Mouse (Mus musculus): ENCODE data around the gene Gm44973. TPM values are rescaled to one million over a fixed set of nuclear protein-coding genes. Genes with fewer than 3 reads are reported as not detected.

Gm44973 gene
- total RNA-seq (2023) = not detected

DNA sequence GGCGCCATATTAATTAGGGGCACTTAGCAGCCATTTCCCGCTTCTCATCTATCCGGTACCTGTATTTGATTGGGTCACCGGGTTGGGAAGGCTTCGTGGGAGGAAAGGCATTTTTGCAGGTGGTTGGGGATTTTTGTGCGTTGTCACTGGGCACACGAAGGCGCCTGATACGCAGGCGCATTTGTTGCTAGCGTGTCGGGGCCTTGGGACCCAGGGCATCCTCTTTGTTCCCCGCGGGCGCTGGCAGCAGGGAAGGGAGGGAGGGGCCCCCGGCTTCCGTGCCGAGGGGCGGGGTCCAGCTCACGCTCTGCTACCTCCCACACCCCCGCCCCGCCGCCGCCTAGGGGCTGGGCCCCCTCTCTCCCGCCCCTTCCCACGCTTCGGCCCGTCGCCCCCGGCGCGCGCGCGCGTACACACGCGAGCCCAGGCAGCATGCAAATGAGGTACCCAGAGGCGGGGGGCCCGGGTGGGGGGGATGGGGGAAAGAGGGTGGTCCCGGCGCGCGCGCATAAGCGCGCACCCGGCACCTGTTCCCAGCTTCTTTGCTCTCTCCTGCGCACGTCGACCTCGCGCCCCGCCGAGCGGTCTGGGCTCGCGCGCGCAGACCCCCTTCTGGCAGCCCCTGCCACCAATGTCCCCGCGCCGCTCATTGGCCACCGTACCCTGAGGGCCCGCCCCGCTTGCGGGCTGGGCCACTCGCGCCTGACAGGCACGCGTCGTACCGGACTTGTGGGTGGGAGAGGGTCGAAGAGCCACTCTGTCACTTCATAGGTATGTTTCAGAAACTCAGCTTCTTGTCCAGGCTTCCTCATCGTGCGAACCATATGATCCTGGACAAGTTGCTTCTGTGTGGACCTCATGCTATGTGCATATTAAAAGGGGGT lies at the start of gene Gm44973:
Gm44973 (plus strand) TSS at position 379 of the 884 bp plus-strand sequence.

DNA sequence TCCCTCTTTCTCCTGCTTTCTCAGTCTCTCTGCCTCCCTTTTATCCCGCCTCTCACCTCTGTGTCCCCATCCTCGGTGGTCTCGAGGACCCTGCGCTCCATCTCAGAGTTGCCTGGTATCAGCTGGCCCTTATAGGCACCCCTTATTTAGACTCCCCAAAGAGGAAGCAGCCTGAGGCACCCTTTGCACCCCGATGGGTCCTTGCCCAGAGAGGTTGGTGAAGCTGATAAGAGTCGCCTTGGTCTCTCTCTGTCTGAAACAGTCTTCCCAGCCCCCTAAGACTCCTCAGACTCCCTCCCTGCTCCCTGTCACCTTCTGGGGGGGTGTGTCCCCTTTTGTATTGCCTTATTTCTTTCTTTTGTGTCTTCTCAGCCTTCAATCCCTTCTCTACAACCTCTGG lies 44.2 kb upstream of the Gm44973 start, which contains the start of gene Sbk3:
Sbk3 (minus strand) TSS at position 101 of the 400 bp plus-strand sequence.

DNA sequence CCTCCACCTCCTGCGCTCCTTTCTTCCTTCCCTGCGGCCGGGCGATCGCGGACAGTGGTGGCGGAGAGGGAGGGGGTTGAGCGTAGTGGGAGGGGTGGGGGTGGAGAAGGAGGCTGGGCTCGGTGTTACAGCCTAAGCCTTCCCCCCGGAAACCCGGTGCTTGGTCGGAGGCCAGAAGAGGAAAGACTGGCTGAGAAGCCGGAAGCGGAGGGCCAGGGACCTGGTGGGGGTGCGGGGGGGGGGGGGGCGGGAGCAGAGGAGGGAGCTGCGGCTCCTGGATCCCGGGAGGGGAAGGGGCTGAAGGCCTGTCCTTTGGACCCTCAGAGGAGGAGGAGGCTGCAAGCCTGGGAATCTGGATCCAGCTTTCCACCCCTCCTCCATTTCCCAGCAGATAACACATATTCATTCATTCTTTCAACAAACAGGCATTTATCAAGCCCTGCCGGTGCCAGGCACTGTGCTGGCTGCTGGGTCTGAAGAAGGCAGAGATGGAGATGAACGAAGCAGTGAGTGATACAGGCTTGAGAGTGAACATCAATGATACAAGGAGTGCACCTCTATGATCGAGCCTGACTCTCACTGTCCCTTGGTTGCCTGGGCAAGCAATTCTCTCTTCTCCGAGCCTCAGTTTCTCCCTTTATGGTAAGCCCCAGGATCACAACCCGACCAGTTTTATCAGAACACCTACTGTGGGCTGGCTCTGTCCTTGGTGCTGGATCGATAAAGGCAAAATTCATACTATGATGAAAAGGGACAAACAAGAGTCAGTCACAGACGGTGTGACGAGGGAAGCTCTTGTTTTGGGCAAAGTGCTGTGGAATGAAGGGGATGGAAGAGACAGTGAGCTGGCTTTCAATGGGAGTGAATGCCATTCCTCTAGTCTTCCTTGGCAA lies 19.0 kb upstream of the Gm44973 start, which contains the start of gene Zfp579:
Zfp579 (minus strand) TSS at position 156 of the 893 bp plus-strand sequence.

DNA sequence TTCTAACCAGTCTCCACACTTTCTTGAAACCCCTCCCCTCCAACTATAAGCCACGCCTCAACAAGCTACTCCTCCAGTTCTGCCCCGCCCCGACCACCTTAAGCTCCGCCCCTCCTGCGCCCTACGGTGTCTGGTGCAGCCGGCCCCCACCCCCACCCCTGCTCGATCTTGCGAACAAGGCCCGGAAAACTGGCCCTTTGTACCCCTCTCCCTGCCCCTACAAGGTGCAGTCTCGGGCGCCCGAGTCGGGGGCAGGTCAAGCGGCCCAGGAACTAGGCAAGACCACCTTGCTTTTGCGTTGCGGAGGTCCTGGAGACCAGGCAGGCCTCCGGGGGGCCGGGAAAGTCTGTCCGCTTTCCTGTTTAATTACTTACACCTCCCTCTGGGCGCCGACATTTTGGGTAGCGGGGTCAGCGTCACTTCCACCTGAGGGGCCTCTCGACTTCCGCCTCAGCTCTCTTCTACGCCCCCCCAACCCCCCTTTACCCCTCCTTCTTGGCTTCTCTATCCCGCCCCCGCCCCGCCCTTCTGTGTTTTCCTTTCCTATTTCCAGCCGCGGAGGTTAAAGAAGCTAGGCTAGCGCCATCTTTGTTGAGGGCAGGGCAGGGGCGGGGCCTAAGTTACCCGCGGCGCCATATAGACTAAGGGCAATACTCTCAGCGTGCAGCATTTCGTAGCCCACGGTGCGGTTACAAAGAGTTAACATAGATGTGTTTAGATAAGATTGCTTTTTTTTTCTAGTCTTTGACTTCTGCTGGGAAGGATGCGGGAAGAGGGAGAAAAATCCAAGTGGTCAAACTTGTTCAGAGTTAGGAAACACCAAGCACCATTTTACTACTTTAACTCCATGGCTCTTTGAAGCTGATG lies 812 bp upstream of the Gm44973 start, which contains the start of the genes Zfp524 and Fiz1:
Zfp524 (plus strand) TSS at position 165 of the 867 bp plus-strand sequence.
Fiz1 (minus strand) TSS at position 447 of the 867 bp plus-strand sequence.

DNA sequence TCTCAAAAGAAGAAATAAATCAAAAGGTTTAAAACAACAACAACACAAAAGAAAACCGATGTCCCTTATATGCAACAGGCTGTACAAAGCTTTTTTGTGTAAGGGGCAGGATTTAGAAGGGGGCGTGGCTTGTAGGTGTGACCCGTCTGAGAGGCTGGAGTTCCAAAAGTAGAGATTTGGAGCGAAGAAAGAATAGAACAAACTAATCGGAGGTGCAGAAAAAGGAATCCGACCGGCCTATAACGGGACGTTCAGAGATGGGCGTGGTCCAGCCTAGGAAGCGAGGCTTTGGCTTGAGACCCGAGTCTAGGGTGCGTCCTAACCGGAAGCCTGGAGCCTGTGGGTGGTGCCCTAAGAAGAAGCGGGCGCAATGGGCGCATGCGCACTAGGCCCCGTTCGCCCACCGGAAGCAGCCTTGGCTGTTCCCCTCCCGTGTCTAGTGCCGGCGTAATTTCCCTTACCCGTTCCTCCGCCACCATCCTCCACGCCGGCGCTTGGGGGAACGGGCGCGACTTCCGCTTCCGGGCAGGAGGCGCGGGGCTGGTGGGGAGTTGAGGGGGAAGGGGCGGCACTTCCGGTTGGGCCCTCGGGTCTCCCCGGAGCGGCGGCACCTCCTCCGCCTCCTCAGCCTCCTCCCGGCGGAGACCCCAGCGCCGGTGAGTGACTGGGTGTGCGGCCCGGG lies 4.8 kb downstream of the Gm44973 start, which contains the start of the genes Zfp865 and Ccdc106:
Zfp865 (plus strand) TSS at position 377 of the 682 bp plus-strand sequence.
Ccdc106 (plus strand) TSS at position 554 of the 682 bp plus-strand sequence.

DNA sequence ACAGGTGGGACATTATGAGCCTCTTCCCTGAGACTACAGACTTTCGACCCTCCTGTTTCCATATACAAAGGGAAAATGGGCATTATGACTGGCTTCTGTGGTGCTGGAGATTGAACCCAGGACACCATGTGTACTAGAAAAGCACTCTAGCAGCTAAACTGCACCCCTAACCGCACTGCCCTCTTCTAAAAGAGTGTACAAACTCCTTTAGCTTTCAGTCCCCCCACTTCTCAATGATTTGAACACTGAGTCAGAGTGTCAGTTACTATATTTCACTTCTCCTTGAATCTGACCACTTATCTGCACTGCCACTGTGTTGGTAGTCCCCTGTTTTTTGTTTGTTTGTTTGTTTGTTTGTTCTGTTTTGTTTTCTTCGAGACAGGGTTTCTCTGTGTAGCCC lies 18.5 kb downstream of the Gm44973 start, which contains the start of gene 4632433K11Rik:
4632433K11Rik (plus strand) TSS at position 301 of the 400 bp plus-strand sequence.

DNA sequence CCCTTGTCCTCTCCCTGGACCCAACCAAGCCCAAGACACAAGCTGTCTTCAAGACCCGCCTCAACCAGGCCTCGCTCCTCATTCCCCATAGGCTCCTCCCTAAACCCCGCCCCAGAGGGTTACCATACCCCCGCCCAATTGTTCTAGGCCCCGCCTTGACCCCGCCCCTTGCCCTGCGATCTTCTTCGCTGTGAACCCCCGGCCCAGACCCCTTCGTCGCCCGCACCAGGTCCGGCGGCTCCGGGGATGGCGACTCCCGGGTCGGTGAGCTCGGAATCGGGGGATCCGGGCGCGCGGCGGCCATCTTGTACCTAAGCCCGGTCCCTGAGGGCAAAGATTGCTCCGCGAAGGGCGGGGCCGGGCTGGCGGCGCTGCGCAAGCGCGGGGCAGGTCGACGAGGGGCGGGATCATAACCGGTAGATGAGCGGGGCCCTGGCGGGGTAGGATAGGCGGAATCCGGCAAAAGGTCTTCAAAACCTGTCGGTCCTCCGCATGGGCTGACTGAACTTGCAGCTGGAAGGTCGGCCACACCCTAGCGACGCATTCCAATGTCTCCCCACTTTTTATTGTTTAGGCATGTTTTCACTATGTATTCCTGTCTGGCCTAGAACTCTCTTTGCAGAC lies 22.9 kb downstream of the Gm44973 start, which contains the start of gene Zfp784:
Zfp784 (minus strand) TSS at position 338 of the 624 bp plus-strand sequence.

DNA sequence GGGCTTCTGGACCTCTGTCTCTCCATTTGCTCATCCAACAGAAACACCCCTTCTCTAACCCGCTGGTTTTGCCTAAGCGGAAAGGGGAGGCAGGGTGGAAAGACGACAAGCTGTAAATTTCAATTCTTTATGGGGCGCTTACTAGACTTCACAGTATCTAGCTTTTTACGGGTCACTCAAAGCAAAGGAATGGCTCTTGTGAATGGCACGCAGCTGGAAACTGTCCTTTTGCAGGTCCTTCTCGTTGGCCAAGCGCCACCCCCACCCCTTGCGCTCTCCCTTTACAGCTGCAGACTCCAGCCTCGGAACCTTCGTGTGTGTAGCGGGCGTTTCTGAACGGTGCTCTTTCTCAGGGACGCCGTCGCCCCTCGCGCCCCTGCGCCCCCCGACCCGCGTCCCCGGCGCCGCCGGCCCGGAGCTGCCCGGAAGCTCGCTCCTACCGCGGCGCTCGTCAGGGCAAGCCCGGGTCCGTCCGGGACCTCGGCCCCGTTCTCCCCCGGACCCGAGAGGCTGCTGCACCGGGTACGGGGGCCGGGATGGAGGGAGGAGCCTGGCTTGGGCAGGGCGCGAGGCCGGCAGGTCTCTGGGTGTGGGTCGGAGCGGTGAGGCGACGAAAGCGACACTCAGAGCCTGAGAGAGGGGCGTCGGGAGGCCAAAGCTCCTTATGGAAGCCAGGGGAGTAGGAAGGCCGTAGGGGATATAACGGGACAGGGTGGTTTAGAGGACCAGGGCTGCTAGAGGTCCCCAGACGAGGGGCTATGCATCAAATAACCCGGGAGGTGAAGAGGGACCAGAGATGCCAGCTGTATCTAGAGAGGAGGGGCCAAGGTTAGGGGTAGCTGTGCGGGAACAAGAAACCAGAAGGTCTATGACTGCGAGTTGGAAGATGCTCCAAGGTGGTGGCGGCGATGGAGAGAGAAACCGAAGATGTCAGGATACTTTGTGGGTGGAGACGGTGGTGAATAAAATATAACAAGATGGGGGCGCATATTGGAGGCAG lies 36.2 kb downstream of the Gm44973 start, which contains the start of gene Zfp580:
Zfp580 (plus strand) TSS at position 346 of the 1,000 bp plus-strand sequence.

DNA sequence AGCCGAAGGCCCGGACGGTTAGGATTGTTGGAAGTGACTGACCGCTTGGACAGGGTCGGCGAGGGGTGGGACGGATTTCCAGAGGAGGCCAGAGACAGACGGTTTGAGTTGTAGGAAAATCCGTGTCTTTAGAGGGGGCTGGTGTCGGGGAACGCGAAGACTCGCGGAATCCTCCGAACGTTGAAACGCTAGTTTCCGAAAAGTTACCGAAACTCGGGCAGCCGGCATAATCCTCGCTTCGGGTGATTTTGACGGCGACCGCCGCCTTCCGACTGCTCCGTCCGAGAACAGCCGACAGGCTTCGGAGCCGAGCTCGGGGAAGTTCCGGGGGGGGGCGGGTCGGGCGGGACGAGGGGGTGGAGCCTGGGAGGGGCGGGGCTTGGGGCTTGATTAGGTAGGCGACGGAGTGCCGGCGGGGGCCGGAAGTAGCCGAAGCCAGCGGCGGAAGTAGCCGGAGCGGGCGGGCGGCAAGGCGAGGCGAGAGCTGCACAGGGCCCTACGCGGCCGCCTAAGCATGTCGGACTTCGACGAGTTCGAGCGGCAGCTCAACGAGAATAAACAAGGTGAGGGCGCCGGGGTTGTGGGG lies 46.6 kb downstream of the Gm44973 start, which contains the start of gene U2af2:
U2af2 (plus strand) TSS at position 370 of the 586 bp plus-strand sequence.

DNA sequence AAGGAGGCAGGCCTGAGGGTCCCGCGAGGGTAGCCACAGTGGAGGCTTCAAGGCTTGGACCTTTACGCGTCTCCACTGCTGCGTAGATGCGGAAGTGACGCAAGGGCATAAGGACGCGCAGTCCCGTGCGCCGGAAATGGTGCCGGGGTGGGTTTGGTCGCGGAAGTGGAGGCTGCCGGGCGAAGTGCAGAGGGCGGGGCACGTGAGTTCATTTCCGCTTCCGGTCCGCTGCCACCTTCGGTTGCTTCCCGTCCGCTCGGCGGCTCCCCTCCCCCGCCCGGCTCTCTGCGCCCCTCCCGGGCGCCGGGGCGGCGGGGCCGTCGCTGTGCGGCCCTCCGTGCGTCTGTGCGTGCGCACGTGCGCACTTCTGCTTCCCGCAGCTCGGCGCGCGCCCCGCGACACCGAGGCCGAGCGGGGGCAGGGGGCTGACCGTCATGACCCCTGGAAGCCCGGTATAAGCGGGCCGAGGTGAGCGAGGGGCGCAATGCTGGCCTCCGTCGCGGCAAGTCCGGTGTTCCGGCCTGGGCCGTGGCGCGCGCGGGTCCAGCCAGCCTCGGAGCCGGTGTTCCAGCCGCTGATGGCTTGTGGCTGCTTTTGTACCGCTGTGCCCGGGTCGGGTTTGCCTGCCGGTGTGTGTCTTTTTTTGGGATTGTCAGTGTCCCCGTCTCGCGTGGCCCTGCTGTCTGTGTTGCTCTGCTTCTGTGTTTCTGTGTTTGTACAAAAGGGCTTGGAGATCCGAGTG lies 64.9 kb downstream of the Gm44973 start, which contains the start of gene Epn1:
Epn1 (plus strand) TSS at position 226 of the 742 bp plus-strand sequence.

Other genes starting within 250 kb of the Gm44973 start
- not detected for gene Fam71e2, start 244.2 kb upstream of the Gm44973 start, total RNA-seq (2023)
- not detected for gene Il11, start 232.6 kb upstream of the Gm44973 start, total RNA-seq (2023)
- not detected for gene Tmem190, start 232.6 kb upstream of the Gm44973 start, total RNA-seq (2023)
- gene Tmem238, start 225.8 kb upstream of the Gm44973 start, total RNA-seq (2023) = 1.7 TPM
- 1,948 TPM for gene Rpl28, start 222.6 kb upstream of the Gm44973 start, total RNA-seq (2023)
- 177 TPM for gene Ube2s, start 202.9 kb upstream of the Gm44973 start, total RNA-seq (2023)
- 0.44 TPM for gene Shisa7, start 170.8 kb upstream of the Gm44973 start, total RNA-seq (2023)
- 5.8 TPM for gene Isoc2b, start 145.2 kb upstream of the Gm44973 start, total RNA-seq (2023)
- 9.6 TPM for gene Isoc2a, start 138.3 kb upstream of the Gm44973 start, total RNA-seq (2023)
- not detected for gene Gm36210, start 109.0 kb upstream of the Gm44973 start, total RNA-seq (2023)
- 42.6 TPM for gene Zfp628, start 100.3 kb upstream of the Gm44973 start, total RNA-seq (2023)
- 12.2 TPM for gene Nat14, start 93.5 kb upstream of the Gm44973 start, total RNA-seq (2023)
- 0.38 TPM for gene Ssc5d, start 89.7 kb upstream of the Gm44973 start, total RNA-seq (2023)
- 0.23 TPM for gene Sbk2, start 51.1 kb upstream of the Gm44973 start, total RNA-seq (2023)
- gene Sbk3, start 44.3 kb upstream of the Gm44973 start, total RNA-seq (2023) = not detected
- 28.5 TPM for gene Zfp579, start 19.3 kb upstream of the Gm44973 start, total RNA-seq (2023)
- gene Zfp524, start 1.1 kb upstream of the Gm44973 start, total RNA-seq (2023) = 10.3 TPM
- gene Fiz1, start 799 bp upstream of the Gm44973 start, total RNA-seq (2023) = 59.9 TPM
- 59.4 TPM for gene Zfp865, start 4.9 kb downstream of the Gm44973 start, total RNA-seq (2023)
- 0.23 TPM for gene Ccdc106, start 5.1 kb downstream of the Gm44973 start, total RNA-seq (2023)
- gene 4632433K11Rik, start 18.6 kb downstream of the Gm44973 start, total RNA-seq (2023) = 1.7 TPM
- gene Zfp784, start 22.9 kb downstream of the Gm44973 start, total RNA-seq (2023) = 7.5 TPM
- gene Zfp580, start 36.0 kb downstream of the Gm44973 start, total RNA-seq (2023) = 2.5 TPM
- 436 TPM for gene U2af2, start 46.6 kb downstream of the Gm44973 start, total RNA-seq (2023)
- 114 TPM for gene Epn1, start 64.7 kb downstream of the Gm44973 start, total RNA-seq (2023)
- gene Rfpl4, start 101.5 kb downstream of the Gm44973 start, total RNA-seq (2023) = not detected
- gene Rasl2-9, start 110.5 kb downstream of the Gm44973 start, total RNA-seq (2023) = not detected
- not detected for gene Vmn1r55, start 134.2 kb downstream of the Gm44973 start, total RNA-seq (2023)
- not detected for gene Vmn1r56, start 181.3 kb downstream of the Gm44973 start, total RNA-seq (2023)
- gene Vmn1r57, start 203.0 kb downstream of the Gm44973 start, total RNA-seq (2023) = not detected

Data from CD4-positive naive resting alpha-beta T cell, adult 76 days (primary cell).